Mouse (Mus musculus) forebrain, embryonic 10.5 days (tissue): Measurements from ENCODE around the gene Atg4c. TPM values are rescaled to one million over a fixed set of nuclear protein-coding genes. Genes with fewer than 3 reads are reported as not detected.
A peak's percentile ranks its signal among the peaks of the same experiment; 100 is the strongest.

Experiments
- DNase-seq: peaks from one replicate; pipeline ENCODE4 v3.0.0-alpha.2; 2017; ENCODE audit warnings: low spot score; ENCODE audit errors: extremely low spot score
- H3K27ac ChIP-seq: fragments of 300-500 bp; sonication (generic); 2 replicates; pipeline ENCODE4 v1.5.1; 2016; ENCODE audit warnings: mild to moderate bottlenecking
- H3K27me3 ChIP-seq: fragments of 300-500 bp; sonication (generic); 2 replicates; pipeline ENCODE4 v1.6.1; 2016; ENCODE audit warnings: mild to moderate bottlenecking; ENCODE audit not compliant: poor library complexity, severe bottlenecking
- H3K36me3 ChIP-seq: fragments of 300-500 bp; sonication (generic); replicated peaks from 2 replicates; pipeline ENCODE4 v1.6.1; 2016; ENCODE audit warnings: mild to moderate bottlenecking, moderate library complexity
- H3K4me1 ChIP-seq: fragments of 300-500 bp; sonication (generic); 2 replicates; pipeline ENCODE4 v1.6.1; 2016
- H3K4me3 ChIP-seq: fragments of 300-500 bp; sonication (generic); 2 replicates; pipeline ENCODE4 v1.5.1; 2016; ENCODE audit warnings: mild to moderate bottlenecking, moderate library complexity
- H3K9me3 ChIP-seq: fragments of 300-500 bp; sonication (generic); 2 replicates; pipeline ENCODE4 v1.6.1; 2016; ENCODE audit warnings: mild to moderate bottlenecking, moderate library complexity
- WGBS: fragments of 180-500 bp; shearing (Covaris S2); methylation state at CpG from one replicate; pipeline ENCODE4 v1.1.7; 2016; 5-methylcytosine and 5-hydroxymethylcytosine counted together
- polyA plus RNA-seq: library from polyadenylated mRNA; unstranded; fragments of >200 nt; fragmentation: Nextera tagmentation; extraction: Ambion mirVana; gene quantifications from 2 replicates; pipeline ENCODE4 v1.2.1, GENCODE M21; 2016

Atg4c gene
- 12.6 and 14.2 TPM in 2 replicates for polyA plus RNA-seq

GRCm38 (mm10) chr4:99193810-99194582 is at the start of gene Atg4c:
Gene Atg4c, plus strand, starts transcription at chr4:99193934.
- Histone ChIP-seq H3K9me3 (peaks cover 3% of the 10 kb centered on the region; the same call in 1 of the 2 replicates), H3K27ac (peak within 1 kb of the TSS; percentile 97), H3K36me3 (no peaks in the 10 kb centered on the region), H3K27me3 (no peaks in the 10 kb centered on the region), H3K4me1 (peaks cover 15% of the 10 kb centered on the region), H3K4me3 (peak within 1 kb of the TSS; percentile 77)
- DNase-seq = peak; percentile 84
- WGBS = under 1% methylated on average over 50 of the region's 50 CpGs

- Histone ChIP-seq H3K9me3 (no peaks in the 10 kb centered on the region), H3K4me1 (peaks cover 27% of the 10 kb centered on the region), H3K36me3 (no peaks in the 10 kb centered on the region), H3K27ac (0 out of 2 replicates have a peak overlapping the region, but pooled peaks have one; percentile 12), H3K27me3 (peaks cover 28% of the 10 kb centered on the region), H3K4me3 (no peak overlapping the region)
- DNase-seq = no peak
- WGBS = 93% methylated on average over 4 of the region's 4 CpGs
Measured at GRCm38 (mm10) chr4:99151434-99151833, 42.3 kb upstream of the Atg4c start.

- Histone ChIP-seq H3K27me3 (peaks cover 26% of the 10 kb centered on the region), H3K9me3 (no peaks in the 10 kb centered on the region), H3K4me3 (no peak overlapping the region), H3K27ac (no peak overlapping the region), H3K36me3 (no peaks in the 10 kb centered on the region), H3K4me1 (peaks cover 29% of the 10 kb centered on the region)
- WGBS = 36% methylated on average over 4 of the region's 4 CpGs
- no peak for DNase-seq
Measured at GRCm38 (mm10) chr4:99151885-99152558, 41.7 kb upstream of the Atg4c start.

- Histone ChIP-seq H3K9me3 (no peaks in the 10 kb centered on the region), H3K27me3 (peaks cover 21% of the 10 kb centered on the region), H3K27ac (no peak overlapping the region), H3K4me3 (no peak overlapping the region), H3K4me1 (peaks cover 43% of the 10 kb centered on the region), H3K36me3 (no peaks in the 10 kb centered on the region)
- no peak for DNase-seq
- WGBS = 77% methylated on average over 11 of the region's 11 CpGs
Measured at GRCm38 (mm10) chr4:99156641-99157307, 37.0 kb upstream of the Atg4c start.

- DNase-seq = no peak
- H3K36me3 ChIP-seq = no peaks in the 10 kb centered on the region
- H3K9me3 ChIP-seq = no peaks in the 10 kb centered on the region
- H3K4me3 ChIP-seq = no peak overlapping the region
- peaks cover 34% of the 10 kb centered on the region for H3K27me3 ChIP-seq
- peaks cover 51% of the 10 kb centered on the region for H3K4me1 ChIP-seq
- H3K27ac ChIP-seq = no peak overlapping the region
- WGBS = 91% methylated on average over 5 of the region's 5 CpGs
Measured at GRCm38 (mm10) chr4:99158495-99158894, 35.2 kb upstream of the Atg4c start.

GRCm38 (mm10) chr4:99160414-99160813 is 33.3 kb upstream of the Atg4c start:
- 6% methylated on average over 3 of the region's 3 CpGs for WGBS
- peak overlapping the region; percentile 72 for H3K27ac ChIP-seq
- peak overlapping the region; percentile 8; the same call in 1 of the 2 replicates for H3K4me3 ChIP-seq
- H3K36me3 ChIP-seq = no peaks in the 10 kb centered on the region
- peaks cover 54% of the 10 kb centered on the region for H3K4me1 ChIP-seq
- no peaks in the 10 kb centered on the region for H3K9me3 ChIP-seq
- DNase-seq = peak; percentile 69
- peaks cover 37% of the 10 kb centered on the region for H3K27me3 ChIP-seq

- WGBS = 23% methylated on average over 5 of the region's 5 CpGs
- Histone ChIP-seq H3K4me3 (no peak overlapping the region), H3K9me3 (no peaks in the 10 kb centered on the region), H3K27me3 (peaks cover 38% of the 10 kb centered on the region), H3K4me1 (peaks cover 56% of the 10 kb centered on the region), H3K27ac (no peak overlapping the region), H3K36me3 (no peaks in the 10 kb centered on the region)
- no peak for DNase-seq
Measured at GRCm38 (mm10) chr4:99160899-99161298, 32.8 kb upstream of the Atg4c start.

- Histone ChIP-seq H3K27me3 (peaks cover 44% of the 10 kb centered on the region), H3K4me3 (peak overlapping the region; percentile 17), H3K4me1 (peaks cover 56% of the 10 kb centered on the region), H3K9me3 (no peaks in the 10 kb centered on the region), H3K27ac (peak overlapping the region; percentile 79), H3K36me3 (no peaks in the 10 kb centered on the region)
- peak; percentile 40 for DNase-seq
- WGBS = 10% methylated on average over 6 of the region's 6 CpGs
Measured at GRCm38 (mm10) chr4:99161457-99161971, 32.2 kb upstream of the Atg4c start.

- H3K4me1 ChIP-seq = peaks cover 52% of the 10 kb centered on the region
- WGBS = 51% methylated on average over 9 of the region's 9 CpGs
- H3K27ac ChIP-seq = no peak overlapping the region
- H3K9me3 ChIP-seq = no peaks in the 10 kb centered on the region
- peaks cover 44% of the 10 kb centered on the region for H3K27me3 ChIP-seq
- DNase-seq = no peak
- H3K36me3 ChIP-seq = no peaks in the 10 kb centered on the region
- no peak overlapping the region for H3K4me3 ChIP-seq
Measured at GRCm38 (mm10) chr4:99163001-99163400, 30.7 kb upstream of the Atg4c start.

GRCm38 (mm10) chr4:99163547-99163946 is 30.2 kb upstream of the Atg4c start:
- peaks cover 42% of the 10 kb centered on the region for H3K27me3 ChIP-seq
- 17% methylated on average over 4 of the region's 4 CpGs for WGBS
- H3K27ac ChIP-seq = peak overlapping the region; percentile 65
- H3K4me3 ChIP-seq = no peak overlapping the region
- H3K9me3 ChIP-seq = no peaks in the 10 kb centered on the region
- H3K36me3 ChIP-seq = no peaks in the 10 kb centered on the region
- DNase-seq = no peak
- H3K4me1 ChIP-seq = peaks cover 52% of the 10 kb centered on the region

- 96% methylated on average over 5 of the region's 5 CpGs for WGBS
- no peaks in the 10 kb centered on the region for H3K36me3 ChIP-seq
- H3K27ac ChIP-seq = no peak overlapping the region
- H3K4me1 ChIP-seq = 0 out of 2 replicates have a peak, but pooled peaks cover 9% of the 10 kb centered on the region
- no peak for DNase-seq
- no peaks in the 10 kb centered on the region for H3K9me3 ChIP-seq
- no peak overlapping the region for H3K4me3 ChIP-seq
- H3K27me3 ChIP-seq = peaks cover 14% of the 10 kb centered on the region
Measured at GRCm38 (mm10) chr4:99168869-99169268, 24.9 kb upstream of the Atg4c start.

- H3K27me3 ChIP-seq = no peaks in the 10 kb centered on the region
- H3K36me3 ChIP-seq = no peaks in the 10 kb centered on the region
- H3K9me3 ChIP-seq = no peaks in the 10 kb centered on the region
- H3K4me1 ChIP-seq = peaks cover 1% of the 10 kb centered on the region
- DNase-seq = no peak
- H3K27ac ChIP-seq = no peak overlapping the region
- 89% methylated on average over 7 of the region's 7 CpGs for WGBS
- no peak overlapping the region for H3K4me3 ChIP-seq
Measured at GRCm38 (mm10) chr4:99174265-99174664, 19.5 kb upstream of the Atg4c start.
